Mouse (Mus musculus) kidney, embryonic 14.5 days (tissue): ENCODE measurements around the gene Rnf225. TPM values are rescaled to one million over a fixed set of nuclear protein-coding genes. Genes with fewer than 3 reads are reported as not detected.

Experiments
- ATAC-seq: fragments of 200-750 bp; cut with Nextera tagmentation; 2 replicates; pipeline ENCODE4 v1.8.0; 2017; ENCODE audit warnings: moderate number of reproducible peaks, mild to moderate bottlenecking, moderate TSS enrichment, moderate library complexity; ENCODE audit not compliant: low FRiP score, low TSS enrichment
- H3K27ac ChIP-seq: fragments of 300-500 bp; sonication (generic); 2 replicates; pipeline ENCODE4 v1.5.1; 2014; ENCODE audit warnings: low read depth, mild to moderate bottlenecking, low read length, moderate library complexity, mixed read lengths
- H3K27me3 ChIP-seq: fragments of 300-500 bp; sonication (generic); 2 replicates; pipeline ENCODE4 v1.6.1; 2014; ENCODE audit warnings: mild to moderate bottlenecking, low read length; ENCODE audit not compliant: control insufficient read depth, insufficient read depth
- H3K36me3 ChIP-seq: fragments of 300-500 bp; sonication (generic); 2 replicates; pipeline ENCODE4 v1.6.1; 2014; ENCODE audit warnings: low read length, mixed read lengths; ENCODE audit not compliant: control insufficient read depth, insufficient read depth
- H3K4me1 ChIP-seq: fragments of 300-500 bp; sonication (generic); 2 replicates; pipeline ENCODE4 v1.6.1; 2014; ENCODE audit warnings: low read length, mixed read lengths; ENCODE audit not compliant: control insufficient read depth, insufficient read depth
- H3K4me2 ChIP-seq: fragments of 300-500 bp; sonication (generic); replicated peaks from 2 replicates; pipeline ENCODE4 v1.6.1; 2014; ENCODE audit warnings: low read depth, mild to moderate bottlenecking, low read length
- H3K4me3 ChIP-seq: fragments of 300-500 bp; sonication (generic); 2 replicates; pipeline ENCODE4 v1.5.1; 2014; ENCODE audit warnings: mild to moderate bottlenecking, low read length
- H3K9ac ChIP-seq: fragments of 300-500 bp; sonication (generic); 2 replicates; pipeline ENCODE4 v1.6.1; 2014; ENCODE audit warnings: low read depth, mild to moderate bottlenecking, low read length, moderate library complexity
- H3K9me3 ChIP-seq: fragments of 300-500 bp; sonication (generic); 2 replicates; pipeline ENCODE4 v1.6.1; 2016; ENCODE audit warnings: low read length; ENCODE audit not compliant: control insufficient read depth
- WGBS: fragments of 180-500 bp; shearing (Covaris S2); extraction: QIAGEN DNeasy Blood & Tissue Kit; methylation state at CpG from one replicate; pipeline ENCODE4 v1.1.7; 2014; 5-methylcytosine and 5-hydroxymethylcytosine counted together
- polyA plus RNA-seq: library from polyadenylated mRNA; unstranded; fragments of >200 nt; fragmentation: Nextera tagmentation; extraction: Ambion mirVana; gene quantifications from 2 replicates; pipeline ENCODE4 v1.2.1, GENCODE M21; 2014

The Rnf225 gene
- polyA plus RNA-seq, 1 experiment from 2014 or later: 0.47 TPM

GRCm38 (mm10) chr7:12943488-12943887 is 16.3 kb downstream of the Rnf225 start:
- H3K4me3 ChIP-seq: no peak overlapping the region
- no peak overlapping the region for H3K27ac ChIP-seq
- no peak overlapping the region for H3K4me2 ChIP-seq
- H3K9me3 ChIP-seq: no peaks in the 10 kb centered on the region
- ATAC-seq: no peak
- no peaks in the 10 kb centered on the region for H3K4me1 ChIP-seq
- H3K9ac ChIP-seq: no peak overlapping the region
- H3K36me3 ChIP-seq: no peaks in the 10 kb centered on the region
- no peaks in the 10 kb centered on the region for H3K27me3 ChIP-seq

- Histone ChIP-seq H3K9me3 (no peaks in the 10 kb centered on the region), H3K27ac (peak overlapping the region; percentile 80), H3K4me2 (peak overlapping the region; percentile 55), H3K36me3 (no peaks in the 10 kb centered on the region), H3K27me3 (no peaks in the 10 kb centered on the region), H3K4me1 (peaks cover 7% of the 10 kb centered on the region; the same call in 1 of the 2 replicates), H3K9ac (peak overlapping the region; percentile 67), H3K4me3 (peak overlapping the region; percentile 46)
- 12% methylated on average over 35 of the region's 35 CpGs for WGBS
- ATAC-seq: peak; percentile 98
Measured at GRCm38 (mm10) chr7:12949032-12949871, 22.0 kb downstream of the Rnf225 start.

GRCm38 (mm10) chr7:12949872-12950229 is 22.6 kb downstream of the Rnf225 start:
- H3K9ac ChIP-seq: peak overlapping the region; percentile 47; the same call in 1 of the 2 replicates
- H3K27ac ChIP-seq: peak overlapping the region; percentile 79
- ATAC-seq: peak; percentile 71
- peak overlapping the region; percentile 46 for H3K4me3 ChIP-seq
- no peaks in the 10 kb centered on the region for H3K27me3 ChIP-seq
- H3K4me2 ChIP-seq: peak overlapping the region; percentile 54
- H3K9me3 ChIP-seq: no peaks in the 10 kb centered on the region
- 5% methylated on average over 16 of the region's 16 CpGs for WGBS
- peaks cover 7% of the 10 kb centered on the region; the same call in 1 of the 2 replicates for H3K4me1 ChIP-seq
- H3K36me3 ChIP-seq: no peaks in the 10 kb centered on the region

GRCm38 (mm10) chr7:12954896-12955295 is 27.7 kb downstream of the Rnf225 start:
- H3K4me1 ChIP-seq: peaks cover 6% of the 10 kb centered on the region; the same call in 1 of the 2 replicates
- H3K27ac ChIP-seq: no peak overlapping the region
- WGBS: 53% methylated on average over 3 of the region's 3 CpGs
- H3K36me3 ChIP-seq: no peaks in the 10 kb centered on the region
- no peaks in the 10 kb centered on the region for H3K27me3 ChIP-seq
- no peak overlapping the region for H3K9ac ChIP-seq
- no peaks in the 10 kb centered on the region for H3K9me3 ChIP-seq
- no peak for ATAC-seq
- H3K4me2 ChIP-seq: no peak overlapping the region
- no peak overlapping the region for H3K4me3 ChIP-seq

- H3K4me3 ChIP-seq: no peak overlapping the region
Measured at GRCm38 (mm10) chr7:12957511-12957910, 30.3 kb downstream of the Rnf225 start.

GRCm38 (mm10) chr7:12958948-12959347 is 31.7 kb downstream of the Rnf225 start:
- Histone ChIP-seq H3K36me3 (no peaks in the 10 kb centered on the region), H3K4me3 (no peak overlapping the region), H3K4me2 (no peak overlapping the region), H3K27ac (no peak overlapping the region), H3K4me1 (peaks cover 5% of the 10 kb centered on the region; the same call in 1 of the 2 replicates), H3K27me3 (no peaks in the 10 kb centered on the region), H3K9ac (no peak overlapping the region), H3K9me3 (no peaks in the 10 kb centered on the region)
- 76% methylated on average over 4 of the region's 4 CpGs for WGBS
- ATAC-seq: no peak

More at GRCm38 (mm10) chr7:12957511-12957910, 30.3 kb downstream of the Rnf225 start:
- no peak overlapping the region for H3K27ac ChIP-seq
- no peaks in the 10 kb centered on the region for H3K27me3 ChIP-seq
- no peaks in the 10 kb centered on the region for H3K36me3 ChIP-seq
- H3K4me1 ChIP-seq: peaks cover 5% of the 10 kb centered on the region; the same call in 1 of the 2 replicates
- WGBS: 75% methylated on average over 5 of the region's 5 CpGs
- no peaks in the 10 kb centered on the region for H3K9me3 ChIP-seq
- no peak overlapping the region for H3K9ac ChIP-seq
- no peak for ATAC-seq
- H3K4me2 ChIP-seq: no peak overlapping the region

GRCm38 (mm10) chr7:12959718-12960117 is 32.5 kb downstream of the Rnf225 start:
- Histone ChIP-seq H3K27ac (no peak overlapping the region), H3K9ac (no peak overlapping the region), H3K27me3 (no peaks in the 10 kb centered on the region), H3K4me1 (peaks cover 5% of the 10 kb centered on the region; the same call in 1 of the 2 replicates), H3K9me3 (no peaks in the 10 kb centered on the region), H3K4me2 (no peak overlapping the region), H3K4me3 (no peak overlapping the region), H3K36me3 (no peaks in the 10 kb centered on the region)
- no peak for ATAC-seq
- 29% methylated on average over 4 of the region's 4 CpGs for WGBS

GRCm38 (mm10) chr7:12961511-12962141 is 34.4 kb downstream of the Rnf225 start:
- Histone ChIP-seq H3K4me1 (peaks cover 10% of the 10 kb centered on the region; the same call in 1 of the 2 replicates), H3K27me3 (no peaks in the 10 kb centered on the region), H3K9me3 (no peaks in the 10 kb centered on the region), H3K4me3 (peak overlapping the region; percentile 48), H3K4me2 (peak overlapping the region; percentile 68), H3K9ac (peak overlapping the region; percentile 57), H3K36me3 (no peaks in the 10 kb centered on the region), H3K27ac (peak overlapping the region; percentile 75)
- ATAC-seq: peak; percentile 58
- 3% methylated on average over 29 of the region's 29 CpGs for WGBS

- no peaks in the 10 kb centered on the region for H3K9me3 ChIP-seq
- ATAC-seq: peak; percentile 90
- 1% methylated on average over 23 of the region's 23 CpGs for WGBS
- peak within 1 kb of the TSS; percentile 86 for H3K27ac ChIP-seq
- H3K27me3 ChIP-seq: no peaks in the 10 kb centered on the region
- peaks cover 16% of the 10 kb centered on the region; the same call in 1 of the 2 replicates for H3K4me1 ChIP-seq
- H3K4me3 ChIP-seq: peak within 1 kb of the TSS; percentile 90
- H3K9ac ChIP-seq: peak within 1 kb of the TSS; percentile 89
- H3K36me3 ChIP-seq: peaks cover 22% of the 10 kb centered on the region
- H3K4me2 ChIP-seq: peak within 1 kb of the TSS; percentile 94
Measured at GRCm38 (mm10) chr7:12965678-12966091, 38.5 kb downstream of the Rnf225 start, which contains the start of gene Zfp324. Gene Zfp324, plus strand, starts transcription at chr7:12965838.
